Mouse (Mus musculus) ES-Bruce4 (cell line): ENCODE data around the gene Tdrd3. TPM values are rescaled to one million over a fixed set of nuclear protein-coding genes. Genes with fewer than 3 reads are reported as not detected.
A peak's percentile ranks its signal among the peaks of the same experiment; 100 is the strongest.

Source experiments
- H3K27ac ChIP-seq: 2 replicates; pipeline ENCODE4 v1.5.1; 2012; ENCODE audit warnings: low read length, inconsistent platforms; ENCODE audit not compliant: insufficient read depth
- H3K27me3 ChIP-seq: 2 replicates; pipeline ENCODE4 v1.6.1; 2012; ENCODE audit warnings: mild to moderate bottlenecking, low read length, inconsistent platforms; ENCODE audit not compliant: control insufficient read depth, poor library complexity, insufficient read depth, severe bottlenecking
- H3K36me3 ChIP-seq: 2 replicates; pipeline ENCODE4 v1.6.1; 2012; ENCODE audit warnings: inconsistent platforms, mild to moderate bottlenecking, low read length, moderate library complexity; ENCODE audit not compliant: control insufficient read depth, poor library complexity, insufficient read depth, severe bottlenecking
- H3K4me1 ChIP-seq: one replicate; pipeline ENCODE4 v1.8.1; 2011; ENCODE audit warnings: low read length; ENCODE audit not compliant: control insufficient read depth, insufficient read depth
- H3K4me3 ChIP-seq: 2 replicates; pipeline ENCODE4 v1.5.1; 2011; ENCODE audit warnings: low read depth, mild to moderate bottlenecking, low read length
- H3K9ac ChIP-seq: 2 replicates; pipeline ENCODE4 v1.6.1; 2012; ENCODE audit warnings: low read depth, mild to moderate bottlenecking, inconsistent platforms; ENCODE audit not compliant: poor library complexity, severe bottlenecking
- H3K9me3 ChIP-seq: replicated peaks from 2 replicates; pipeline ENCODE4 v1.6.1; 2012; ENCODE audit warnings: mild to moderate bottlenecking, low read length, inconsistent platforms; ENCODE audit not compliant: control insufficient read depth, poor library complexity, insufficient read depth, severe bottlenecking
- CTCF ChIP-seq: IDR thresholded peaks from one replicate; pipeline ENCODE4 v1.8.1; 2011; ENCODE audit warnings: low read depth, low read length
- EP300 ChIP-seq: IDR thresholded peaks from 2 replicates; pipeline ENCODE4 v1.6.1; 2011; ENCODE audit warnings: low read depth, low read length; ENCODE audit not compliant: insufficient read depth
- POLR2A ChIP-seq: IDR thresholded peaks from one replicate; pipeline ENCODE4 v1.8.1; 2011; ENCODE audit warnings: low read length; ENCODE audit not compliant: insufficient read depth
- polyA plus RNA-seq: library from polyadenylated mRNA; stranded (reverse); fragments of >200 nt; gene quantifications from 2 replicates; pipeline ENCODE4 v1.2.4, GENCODE M21; 2011; ENCODE audit warnings: low read depth; ENCODE audit not compliant: missing spikeins, insufficient read depth, insufficient read length

Tdrd3 gene
- polyA plus RNA-seq, 1 experiment = 20.1 TPM

GRCm38 (mm10) chr14:87463963-87464654 is 47.7 kb downstream of the Tdrd3 start:
- Histone ChIP-seq H3K27ac (no peak overlapping the region), H3K4me1 (no peaks in the 10 kb centered on the region), H3K9me3 (no peaks in the 10 kb centered on the region), H3K27me3 (no peaks in the 10 kb centered on the region), H3K9ac (no peak overlapping the region), H3K4me3 (no peak overlapping the region), H3K36me3 (no peaks in the 10 kb centered on the region)
- TF ChIP-seq POLR2A (no peak), CTCF (peak; percentile 30), EP300 (no peak)

- Histone ChIP-seq H3K4me3 (no peak overlapping the region), H3K27me3 (no peaks in the 10 kb centered on the region), H3K36me3 (no peaks in the 10 kb centered on the region), H3K9ac (no peak overlapping the region), H3K4me1 (no peaks in the 10 kb centered on the region), H3K27ac (no peak overlapping the region), H3K9me3 (no peaks in the 10 kb centered on the region)
- TF ChIP-seq CTCF = no peak
- no peak for TF ChIP-seq EP300
- no peak for TF ChIP-seq POLR2A
Observed at GRCm38 (mm10) chr14:87464655-87465054, 48.2 kb downstream of the Tdrd3 start.

DNA sequence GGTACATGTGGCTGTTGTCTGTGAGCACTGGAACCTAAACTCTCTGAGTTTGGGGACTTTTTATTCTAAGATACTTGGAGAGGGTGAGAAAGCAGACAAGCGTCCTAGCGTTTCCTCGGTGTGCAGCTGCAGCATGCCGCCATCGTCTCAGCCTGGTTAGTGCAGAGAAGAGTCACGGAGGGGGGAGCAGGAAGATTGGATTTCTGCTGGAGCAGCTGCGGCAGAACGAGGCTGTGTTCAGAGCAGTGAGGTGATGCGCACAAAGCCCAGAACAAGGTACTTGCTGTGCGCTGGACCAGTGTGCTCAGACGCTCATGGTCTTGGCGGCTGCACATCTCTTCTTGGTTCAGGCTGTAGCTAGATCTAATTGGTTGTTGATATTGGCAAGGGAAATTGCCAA is 51.1 kb downstream of the Tdrd3 start:
- H3K27ac ChIP-seq = no peak overlapping the region
- H3K4me1 ChIP-seq = no peaks in the 10 kb centered on the region
- no peaks in the 10 kb centered on the region for H3K36me3 ChIP-seq
- no peak overlapping the region for H3K9ac ChIP-seq
- no peak overlapping the region for H3K4me3 ChIP-seq
- H3K27me3 ChIP-seq = no peaks in the 10 kb centered on the region
- H3K9me3 ChIP-seq = no peaks in the 10 kb centered on the region
- TF ChIP-seq CTCF (no peak), EP300 (no peak), POLR2A (no peak)

DNA sequence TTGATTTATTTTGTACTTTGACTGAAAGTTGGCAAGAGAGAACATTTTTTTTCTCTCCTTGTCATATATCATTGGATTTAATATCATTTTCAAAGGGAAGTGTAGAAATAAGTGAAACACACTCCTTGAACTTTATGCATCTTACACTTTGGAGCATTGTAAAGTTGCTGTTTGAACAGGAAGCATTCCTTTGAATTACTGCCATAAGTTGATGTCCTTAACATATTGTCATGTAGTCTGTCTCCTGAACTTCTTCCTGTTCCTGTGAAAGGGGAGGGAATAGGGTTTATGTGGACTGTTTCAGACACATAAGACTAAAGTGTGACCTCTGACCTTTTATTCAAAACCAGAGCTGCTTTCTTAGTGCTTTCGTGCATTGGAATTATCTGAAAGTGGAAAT is 55.1 kb downstream of the Tdrd3 start:
- Histone ChIP-seq H3K27ac (no peak overlapping the region), H3K4me1 (no peaks in the 10 kb centered on the region), H3K4me3 (no peak overlapping the region), H3K9me3 (no peaks in the 10 kb centered on the region), H3K27me3 (no peaks in the 10 kb centered on the region), H3K36me3 (no peaks in the 10 kb centered on the region; the same call in 1 of the 2 replicates), H3K9ac (no peak overlapping the region)
- no peak for TF ChIP-seq EP300
- no peak for TF ChIP-seq POLR2A
- no peak for TF ChIP-seq CTCF

DNA sequence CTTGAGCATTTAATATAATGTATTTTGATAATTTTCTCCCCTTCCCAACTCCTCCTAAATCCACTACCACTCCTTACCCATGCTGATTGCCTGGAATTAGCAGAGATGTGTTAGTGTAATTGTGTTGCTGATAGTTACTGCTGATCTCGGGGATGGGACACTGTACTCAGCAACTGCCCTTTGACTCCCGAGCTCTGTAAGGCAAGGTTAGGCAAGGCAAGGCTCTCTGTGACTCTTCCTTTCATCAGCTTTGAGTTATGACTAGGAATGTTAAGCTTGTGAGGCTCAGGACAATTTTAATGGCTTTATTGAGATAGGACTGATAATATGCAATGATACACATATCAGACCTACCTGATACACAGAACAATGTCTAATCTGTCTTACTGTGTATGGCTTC is 56.3 kb downstream of the Tdrd3 start:
- H3K4me1 ChIP-seq = no peaks in the 10 kb centered on the region
- no peaks in the 10 kb centered on the region; the same call in 1 of the 2 replicates for H3K36me3 ChIP-seq
- no peak for TF ChIP-seq POLR2A
- TF ChIP-seq CTCF = no peak
- TF ChIP-seq EP300 = no peak

GRCm38 (mm10) chr14:87475721-87476359 is 59.4 kb downstream of the Tdrd3 start:
- no peaks in the 10 kb centered on the region for H3K9me3 ChIP-seq
- H3K36me3 ChIP-seq = no peaks in the 10 kb centered on the region; the same call in 1 of the 2 replicates
- H3K4me3 ChIP-seq = no peak overlapping the region
- H3K27ac ChIP-seq = no peak overlapping the region
- no peaks in the 10 kb centered on the region for H3K27me3 ChIP-seq
- H3K9ac ChIP-seq = no peak overlapping the region
- no peak for TF ChIP-seq POLR2A
- no peak for TF ChIP-seq CTCF
- TF ChIP-seq EP300 = no peak
- H3K4me1 ChIP-seq = no peaks in the 10 kb centered on the region

More for the DNA sequence above, 56.3 kb downstream of the Tdrd3 start:
- no peaks in the 10 kb centered on the region for H3K9me3 ChIP-seq
- no peaks in the 10 kb centered on the region for H3K27me3 ChIP-seq
- no peak overlapping the region for H3K9ac ChIP-seq
- H3K27ac ChIP-seq = no peak overlapping the region
- no peak overlapping the region for H3K4me3 ChIP-seq
